Mouse (Mus musculus) c-Kit-positive CD71-positive TER-119-negative erythroid progenitor cells, embryonic 14.5 days (primary cell): Measurements from ENCODE around the gene Cbwd1.
"Not testable (repeated sequence)": the region's sequence is repeated elsewhere in the genome, so short reads cannot be mapped to it uniquely, and the experiment has no call there.

Experiments
- DNase-seq: peaks from one replicate; pipeline ENCODE4 v3.0.0-alpha.2; 2013; ENCODE audit warnings: low read depth

The Cbwd1 gene

GRCm38 (mm10) chr19:24897006-24897895 lies 64.2 kb downstream of the Cbwd1 start:
- DNase-seq: no peak

GRCm38 (mm10) chr19:24896536-24896935 lies 64.9 kb downstream of the Cbwd1 start:
- DNase-seq: no peak

- no peak for DNase-seq
Measured at GRCm38 (mm10) chr19:24886888-24887287, 74.5 kb downstream of the Cbwd1 start.

GRCm38 (mm10) chr19:24885504-24885903 lies 75.9 kb downstream of the Cbwd1 start:
- peak; percentile 17 for DNase-seq

GRCm38 (mm10) chr19:24881237-24881636 lies 80.2 kb downstream of the Cbwd1 start:
- DNase-seq: no peak

- not testable (repeated sequence) for DNase-seq
Measured at GRCm38 (mm10) chr19:24875129-24875870, 86.1 kb downstream of the Cbwd1 start, which contains the start of gene Gm10053. Gene Gm10053 (plus strand): TSS chr19:24875686.

- DNase-seq: no peak
Measured at GRCm38 (mm10) chr19:24873873-24874272, 87.5 kb downstream of the Cbwd1 start.

GRCm38 (mm10) chr19:24871037-24871635 lies 90.3 kb downstream of the Cbwd1 start:
- DNase-seq: peak; percentile 44
